Mouse (Mus musculus): ENCODE measurements around the gene Hist1h1c. TPM values are rescaled to one million over a fixed set of nuclear protein-coding genes. Genes with fewer than 3 reads are reported as not detected.

The Hist1h1c gene
- polyA plus RNA-seq, 1 experiment from 2014 or later, result 11.3 TPM

Other genes with a start within 250 kb of the Hist1h1c start
- not detected for gene Btn2a2, start 250.0 kb upstream of the Hist1h1c start, polyA plus RNA-seq (2017; shearing (Covaris generic))
- gene Hist1h4h, start 207.8 kb upstream of the Hist1h1c start, polyA plus RNA-seq (2017; shearing (Covaris generic)), result 5.4 TPM
- gene Hist1h2af, start 204.9 kb upstream of the Hist1h1c start, polyA plus RNA-seq (2017; shearing (Covaris generic)), result not detected
- not detected for gene Hist1h3g, start 203.4 kb upstream of the Hist1h1c start, polyA plus RNA-seq (2017; shearing (Covaris generic))
- 0.53 TPM for gene Hist1h2bh, start 195.4 kb upstream of the Hist1h1c start, polyA plus RNA-seq (2017; shearing (Covaris generic))
- 0.29 TPM for gene Hist1h3f, start 194.8 kb upstream of the Hist1h1c start, polyA plus RNA-seq (2017; shearing (Covaris generic))
- 1.1 TPM for gene Hist1h4f, start 187.2 kb upstream of the Hist1h1c start, polyA plus RNA-seq (2017; shearing (Covaris generic))
- 0.20 TPM for gene Hist1h1d, start 185.5 kb upstream of the Hist1h1c start, polyA plus RNA-seq (2017; shearing (Covaris generic))
- gene Hist1h3e, start 176.4 kb upstream of the Hist1h1c start, polyA plus RNA-seq (2017; shearing (Covaris generic)), result 0.83 TPM
- 0.97 TPM for gene Hist1h2ae, start 167.6 kb upstream of the Hist1h1c start, polyA plus RNA-seq (2017; shearing (Covaris generic))
- gene Hist1h2bg, start 167.4 kb upstream of the Hist1h1c start, polyA plus RNA-seq (2017; shearing (Covaris generic)), result 2.8 TPM
- gene Hist1h2bf, start 164.6 kb upstream of the Hist1h1c start, polyA plus RNA-seq (2017; shearing (Covaris generic)), result not detected
- not detected for gene Hist1h2ad, start 164.4 kb upstream of the Hist1h1c start, polyA plus RNA-seq (2017; shearing (Covaris generic))
- not detected for gene Hist1h3d, start 163.0 kb upstream of the Hist1h1c start, polyA plus RNA-seq (2017; shearing (Covaris generic))
- gene Hist1h4d, start 157.2 kb upstream of the Hist1h1c start, polyA plus RNA-seq (2017; shearing (Covaris generic)), result 36.0 TPM
- gene Hist1h2be, start 117.7 kb upstream of the Hist1h1c start, polyA plus RNA-seq (2017; shearing (Covaris generic)), result 2.7 TPM
- 6.7 TPM for gene Hist1h1e, start 116.2 kb upstream of the Hist1h1c start, polyA plus RNA-seq (2017; shearing (Covaris generic))
- 0.36 TPM for gene Hist1h2ac, start 54.9 kb upstream of the Hist1h1c start, polyA plus RNA-seq (2017; shearing (Covaris generic))
- gene Hist1h2bc, start 54.6 kb upstream of the Hist1h1c start, polyA plus RNA-seq (2017; shearing (Covaris generic)), result 6.1 TPM
- gene Hist1h1t, start 43.0 kb upstream of the Hist1h1c start, polyA plus RNA-seq (2017; shearing (Covaris generic)), result not detected
- gene Hist1h4c, start 40.4 kb upstream of the Hist1h1c start, polyA plus RNA-seq (2017; shearing (Covaris generic)), result 3.7 TPM
- 0.92 TPM for gene Hfe, start 28.0 kb upstream of the Hist1h1c start, polyA plus RNA-seq (2017; shearing (Covaris generic))
- gene Hist1h3c, start 6.8 kb downstream of the Hist1h1c start, polyA plus RNA-seq (2017; shearing (Covaris generic)), result not detected
- gene Hist1h2bb, start 7.9 kb downstream of the Hist1h1c start, polyA plus RNA-seq (2017; shearing (Covaris generic)), result 0.86 TPM
- gene Hist1h2ab, start 12.3 kb downstream of the Hist1h1c start, polyA plus RNA-seq (2017; shearing (Covaris generic)), result not detected
- gene Hist1h3b, start 13.5 kb downstream of the Hist1h1c start, polyA plus RNA-seq (2017; shearing (Covaris generic)), result 0.67 TPM
- gene Hist1h4b, start 18.2 kb downstream of the Hist1h1c start, polyA plus RNA-seq (2017; shearing (Covaris generic)), result 9.6 TPM
- not detected for gene Hist1h4a, start 22.4 kb downstream of the Hist1h1c start, polyA plus RNA-seq (2017; shearing (Covaris generic))
- 1.6 TPM for gene Hist1h3a, start 23.6 kb downstream of the Hist1h1c start, polyA plus RNA-seq (2017; shearing (Covaris generic))
- gene Hist1h1a, start 24.9 kb downstream of the Hist1h1c start, polyA plus RNA-seq (2017; shearing (Covaris generic)), result 1.3 TPM
- not detected for gene Trim38, start 31.1 kb downstream of the Hist1h1c start, polyA plus RNA-seq (2017; shearing (Covaris generic))
- gene Slc17a2, start 68.2 kb downstream of the Hist1h1c start, polyA plus RNA-seq (2017; shearing (Covaris generic)), result not detected
- gene Slc17a3, start 100.6 kb downstream of the Hist1h1c start, polyA plus RNA-seq (2017; shearing (Covaris generic)), result not detected
- gene Slc17a1, start 128.9 kb downstream of the Hist1h1c start, polyA plus RNA-seq (2017; shearing (Covaris generic)), result not detected
- not detected for gene Slc17a4, start 176.2 kb downstream of the Hist1h1c start, polyA plus RNA-seq (2017; shearing (Covaris generic))
- not detected for gene Hist1h2ba, start 195.3 kb downstream of the Hist1h1c start, polyA plus RNA-seq (2017; shearing (Covaris generic))
- not detected for gene Hist1h2aa, start 195.7 kb downstream of the Hist1h1c start, polyA plus RNA-seq (2017; shearing (Covaris generic))

All from CD4-positive, CD25-positive, alpha-beta regulatory T cell, adult 9 weeks (primary cell).